In genomic region chr10:21857676-21858075, GRCm38 (mm10) we compare ENCODE assay signal across 9 mouse cellular contexts. TPM values are rescaled to one million over a fixed set of nuclear protein-coding genes. Genes with fewer than 3 reads are reported as not detected.
DNase-seq lines count a peak whose midpoint lies in the region; ATAC-seq and TF ChIP-seq lines count a peak whose summit lies in the region.
"Had no signal": no experiment of that assay in that cellular context is flagged by ENCODE, and none has a peak within 500 bp of the region (broad histone marks: within the 10 kb centered on the region; RNA-seq: fewer than 3 reads in every experiment).

No protein-coding gene starts in this region.

- H3K9me3 ChIP-seq in heart, postnatal 0 days (replicated peaks; ENCODE audit: control insufficient read depth, low read length): no peaks in the 10 kb centered on the region
- no peaks in the 10 kb centered on the region for H3K9me3 ChIP-seq in limb, embryonic 11.5 days (ENCODE audit: control insufficient read depth, low read length)

- H3K9ac ChIP-seq in heart, postnatal 0 days (replicated peaks; ENCODE audit: low read depth, low read length): no peak overlapping the region
- no peak overlapping the region for H3K9ac ChIP-seq in limb, embryonic 11.5 days (ENCODE audit: low read length)

- no peak for TF ChIP-seq CTCF in heart, postnatal 0 days (IDR thresholded peaks at IDR 0.05; ENCODE audit: low read depth)
- no peak for TF ChIP-seq CTCF in left cerebral cortex, adult 2 months (IDR thresholded peaks at IDR 0.05)

- H3K27ac ChIP-seq in heart, postnatal 0 days (ENCODE audit: low read depth): no peak overlapping the region
- no peak overlapping the region for H3K27ac ChIP-seq in limb, embryonic 11.5 days (replicated peaks; ENCODE audit: low read depth, low read length)
- H3K27ac ChIP-seq in left cerebral cortex, adult 2 months: no peak overlapping the region

- intact Hi-C loops in left cerebral cortex, adult 2 months (cut with DNase I): no loop called here

- no peak for TF ChIP-seq EP300 in heart, postnatal 0 days (IDR thresholded peaks at IDR 0.05; ENCODE audit: low read depth)

- ATAC-seq in heart, postnatal 0 days (ENCODE audit: insufficient read depth, low read depth): peak; percentile 80
- no peak for ATAC-seq in limb, embryonic 11.5 days (ENCODE audit: insufficient number of reproducible peaks, low FRiP score, low TSS enrichment, low read depth)
- no peak for ATAC-seq in cerebellum, adult (ENCODE audit: insufficient number of reproducible peaks, low FRiP score, low TSS enrichment)

- H3K4me1 ChIP-seq in heart, postnatal 0 days (ENCODE audit: control insufficient read depth, insufficient read depth): no peaks in the 10 kb centered on the region
- H3K4me1 ChIP-seq in limb, embryonic 11.5 days (ENCODE audit: control insufficient read depth, insufficient read depth, low read length): no peaks in the 10 kb centered on the region

- no peak overlapping the region for H3K4me3 ChIP-seq in heart, postnatal 0 days (ENCODE audit: low read depth, low read length)
- no peak overlapping the region for H3K4me3 ChIP-seq in limb, embryonic 11.5 days (ENCODE audit: low read depth, low read length)
- no peak overlapping the region for H3K4me3 ChIP-seq in left cerebral cortex, adult 2 months

- H3K36me3 ChIP-seq in heart, postnatal 0 days (replicated peaks; ENCODE audit: control insufficient read depth, insufficient read depth, low read length): no peaks in the 10 kb centered on the region
- no peaks in the 10 kb centered on the region for H3K36me3 ChIP-seq in limb, embryonic 11.5 days (ENCODE audit: control insufficient read depth, insufficient read depth, low read length)

- WGBS in heart, postnatal 0 days: 47% methylated on average over 10 of the region's 10 CpGs
- WGBS in limb, embryonic 11.5 days: 63% methylated on average over 10 of the region's 10 CpGs

- no peak overlapping the region for H3K4me2 ChIP-seq in heart, postnatal 0 days (ENCODE audit: low read depth, low read length)
- H3K4me2 ChIP-seq in limb, embryonic 11.5 days (ENCODE audit: low read depth, severe bottlenecking): no peak overlapping the region

- DNase-seq in ovary, postnatal 36 days (ENCODE audit: low spot score): peak; percentile 43
- no peak for DNase-seq in ovary, postnatal 10 days (ENCODE audit: low spot score)
- no peak for DNase-seq in heart, postnatal 0 days (ENCODE audit: low spot score)
- DNase-seq in limb, embryonic 11.5 days (ENCODE audit: low spot score): peak; percentile 24
- no peak for DNase-seq in spleen, adult 12 weeks (ENCODE audit: low spot score)
- no peak for DNase-seq in left cerebral cortex, adult 2 months (ENCODE audit: extremely low spot score in 1 of 2, low spot score in 2 of 2)
- DNase-seq in urinary bladder, adult 18-20 months (ENCODE audit: low spot score in 2 of 2): no peak
- DNase-seq: thymus, postnatal 4 days had no signal

- no peaks in the 10 kb centered on the region for H3K27me3 ChIP-seq in heart, postnatal 0 days (ENCODE audit: control insufficient read depth, insufficient read depth, low read length)
- H3K27me3 ChIP-seq in limb, embryonic 11.5 days (ENCODE audit: control insufficient read depth, insufficient read depth, low read length): no peaks in the 10 kb centered on the region

RNA-seq across cellular contexts. Expression of gene Sgk1, which starts 24.3 kb away (rescaled TPM):
- 134 and 321 TPM in 2 replicates for total RNA-seq in heart, postnatal 0 days (2014; rRNA removed; ENCODE audit: low replicate concordance)
- polyA plus RNA-seq in heart, postnatal 0 days (2015; fragmentation: Nextera tagmentation; extraction: Ambion mirVana): 33.2 and 35.8 TPM in 2 replicates
- polyA plus RNA-seq in limb, embryonic 11.5 days (2014; fragmentation: Nextera tagmentation; extraction: Ambion mirVana): 23.3 and 27.4 TPM in 2 replicates
- 100 to 1,000 TPM; 104 to 135 TPM for total RNA-seq in left cerebral cortex, adult 2 months (2021)

Comparison
In these comparisons a context has a peak if more than half of its experiments do, and no peak if none do; other contexts are left out.
1. DNase-seq: peak in ovary, postnatal 36 days (single experiment) and limb, embryonic 11.5 days (single experiment); none in ovary, postnatal 10 days (single experiment), heart, postnatal 0 days (single experiment), spleen, adult 12 weeks (single experiment), left cerebral cortex, adult 2 months (0 of 2) and urinary bladder, adult 18-20 months (0 of 2).